Mouse (Mus musculus) lung, postnatal 0 days (tissue): ENCODE data around the gene Pcdh9. TPM values are rescaled to one million over a fixed set of nuclear protein-coding genes. Genes with fewer than 3 reads are reported as not detected.

Experiments used
- ATAC-seq: fragments of 200-750 bp; cut with Nextera tagmentation; 2 replicates; pipeline ENCODE4 v1.8.0; 2017; ENCODE audit warnings: moderate library complexity
- DNase-seq: peaks from one replicate; pipeline ENCODE4 v3.0.0-alpha.2; 2016; ENCODE audit warnings: low spot score
- H3K27ac ChIP-seq: fragments of 300-500 bp; sonication (generic); 2 replicates; pipeline ENCODE4 v1.5.1; 2014; ENCODE audit warnings: antibody characterized with exemption, mild to moderate bottlenecking, low read length, mixed read lengths
- H3K27me3 ChIP-seq: fragments of 300-500 bp; sonication (generic); replicated peaks from 2 replicates; pipeline ENCODE4 v1.6.1; 2014; ENCODE audit warnings: low read length, mixed read lengths; ENCODE audit not compliant: insufficient read depth
- H3K36me3 ChIP-seq: fragments of 300-500 bp; sonication (generic); 2 replicates; pipeline ENCODE4 v1.6.1; 2014; ENCODE audit warnings: low read length, mixed read lengths; ENCODE audit not compliant: insufficient read depth
- H3K4me1 ChIP-seq: fragments of 300-500 bp; sonication (generic); 2 replicates; pipeline ENCODE4 v1.6.1; 2014; ENCODE audit warnings: antibody characterized with exemption, low read depth, low read length, mixed read lengths; ENCODE audit not compliant: insufficient read depth
- H3K4me2 ChIP-seq: fragments of 300-500 bp; sonication (generic); replicated peaks from 2 replicates; pipeline ENCODE4 v1.6.1; 2014; ENCODE audit warnings: low read depth, mild to moderate bottlenecking, low read length, moderate library complexity, mixed read lengths
- H3K4me3 ChIP-seq: fragments of 300-500 bp; sonication (generic); 2 replicates; pipeline ENCODE4 v1.5.1; 2014; ENCODE audit warnings: low read depth, low read length
- H3K9ac ChIP-seq: fragments of 300-500 bp; sonication (generic); replicated peaks from 2 replicates; pipeline ENCODE4 v1.6.1; 2014; ENCODE audit warnings: low read depth, mild to moderate bottlenecking
- H3K9me3 ChIP-seq: fragments of 300-500 bp; sonication (generic); 2 replicates; pipeline ENCODE4 v1.6.1; 2016; ENCODE audit warnings: low read length, mixed read lengths
- CTCF ChIP-seq: IDR thresholded peaks from 2 replicates; pipeline ENCODE4 v1.5.1; 2016; ENCODE audit warnings: antibody characterized with exemption, mild to moderate bottlenecking
- EP300 ChIP-seq: IDR thresholded peaks from 2 replicates; pipeline ENCODE4 v1.6.1; 2016; ENCODE audit warnings: antibody characterized with exemption, mild to moderate bottlenecking, control low read depth
- WGBS: fragments of 180-500 bp; shearing (Covaris S2); extraction: QIAGEN DNeasy Blood & Tissue Kit; methylation state at CpG from one replicate; pipeline ENCODE4 v1.1.7; 2014; 5-methylcytosine and 5-hydroxymethylcytosine counted together
- polyA plus RNA-seq: library from polyadenylated mRNA; unstranded; fragments of >200 nt; fragmentation: Nextera tagmentation; extraction: Ambion mirVana; gene quantifications from 2 replicates; pipeline ENCODE4 v1.2.1, GENCODE M21; 2015

Gene Pcdh9
- polyA plus RNA-seq, 1 experiment from 2014 or later = 1.4 TPM

- Histone ChIP-seq H3K4me2 (no peak overlapping the region), H3K4me3 (no peak overlapping the region), H3K9me3 (no peaks in the 10 kb centered on the region), H3K9ac (no peak overlapping the region), H3K27me3 (no peaks in the 10 kb centered on the region), H3K36me3 (no peaks in the 10 kb centered on the region), H3K4me1 (no peaks in the 10 kb centered on the region), H3K27ac (no peak overlapping the region)
- DNase-seq (no peak), ATAC-seq (no peak)
- TF ChIP-seq EP300 (no peak), CTCF (no peak)
- WGBS = 53% methylated on average over 6 of the region's 6 CpGs
Measured at GRCm38 (mm10) chr14:93545575-93545974, 344.9 kb downstream of the Pcdh9 start.

GRCm38 (mm10) chr14:93543970-93544627 lies 346.4 kb downstream of the Pcdh9 start:
- no peak for ATAC-seq
- no peak overlapping the region for H3K27ac ChIP-seq
- no peak overlapping the region for H3K4me2 ChIP-seq
- no peaks in the 10 kb centered on the region for H3K36me3 ChIP-seq
- no peak overlapping the region for H3K4me3 ChIP-seq
- no peak for DNase-seq
- no peaks in the 10 kb centered on the region for H3K4me1 ChIP-seq
- H3K27me3 ChIP-seq = no peaks in the 10 kb centered on the region
- no peak for TF ChIP-seq EP300
- no peak for TF ChIP-seq CTCF
- H3K9ac ChIP-seq = no peak overlapping the region
- WGBS = 73% methylated on average over 11 of the region's 11 CpGs
- no peaks in the 10 kb centered on the region for H3K9me3 ChIP-seq

GRCm38 (mm10) chr14:93543561-93543960 lies 346.9 kb downstream of the Pcdh9 start:
- no peak overlapping the region for H3K4me2 ChIP-seq
- H3K27ac ChIP-seq = no peak overlapping the region
- H3K9me3 ChIP-seq = no peaks in the 10 kb centered on the region
- no peak overlapping the region for H3K9ac ChIP-seq
- no peak for TF ChIP-seq EP300
- TF ChIP-seq CTCF = no peak
- no peak for DNase-seq
- ATAC-seq = no peak
- no peaks in the 10 kb centered on the region for H3K36me3 ChIP-seq
- no peaks in the 10 kb centered on the region for H3K4me1 ChIP-seq
- no peak overlapping the region for H3K4me3 ChIP-seq
- WGBS = 77% methylated on average over 3 of the region's 3 CpGs
- H3K27me3 ChIP-seq = no peaks in the 10 kb centered on the region

- Histone ChIP-seq H3K27me3 (no peaks in the 10 kb centered on the region), H3K4me1 (no peaks in the 10 kb centered on the region), H3K9me3 (no peaks in the 10 kb centered on the region), H3K27ac (no peak overlapping the region), H3K4me2 (no peak overlapping the region), H3K9ac (no peak overlapping the region), H3K4me3 (no peak overlapping the region), H3K36me3 (no peaks in the 10 kb centered on the region)
- no peak for ATAC-seq
- TF ChIP-seq EP300 (no peak), CTCF (no peak)
- WGBS = 57% methylated on average over 4 of the region's 4 CpGs
- DNase-seq = no peak
Measured at GRCm38 (mm10) chr14:93534928-93535327, 355.6 kb downstream of the Pcdh9 start.

GRCm38 (mm10) chr14:93523430-93523829 lies 367.0 kb downstream of the Pcdh9 start:
- Histone ChIP-seq H3K27ac (no peak overlapping the region), H3K9ac (no peak overlapping the region), H3K36me3 (no peaks in the 10 kb centered on the region), H3K4me1 (no peaks in the 10 kb centered on the region), H3K4me2 (no peak overlapping the region), H3K9me3 (no peaks in the 10 kb centered on the region), H3K4me3 (no peak overlapping the region), H3K27me3 (no peaks in the 10 kb centered on the region)
- TF ChIP-seq EP300 (no peak), CTCF (no peak)
- WGBS = 51% methylated on average over 8 of the region's 8 CpGs
- DNase-seq (no peak), ATAC-seq (no peak)

GRCm38 (mm10) chr14:93520166-93520565 lies 370.3 kb downstream of the Pcdh9 start:
- no peak overlapping the region for H3K4me3 ChIP-seq
- no peak for TF ChIP-seq CTCF
- no peak overlapping the region for H3K27ac ChIP-seq
- no peaks in the 10 kb centered on the region for H3K27me3 ChIP-seq
- no peak overlapping the region for H3K9ac ChIP-seq
- 56% methylated on average over 5 of the region's 5 CpGs for WGBS
- H3K4me1 ChIP-seq = no peaks in the 10 kb centered on the region
- no peak overlapping the region for H3K4me2 ChIP-seq
- no peak for ATAC-seq
- no peaks in the 10 kb centered on the region for H3K36me3 ChIP-seq
- H3K9me3 ChIP-seq = no peaks in the 10 kb centered on the region
- DNase-seq = no peak

GRCm38 (mm10) chr14:93516679-93517078 lies 373.8 kb downstream of the Pcdh9 start:
- no peaks in the 10 kb centered on the region for H3K36me3 ChIP-seq
- no peaks in the 10 kb centered on the region for H3K27me3 ChIP-seq
- H3K4me2 ChIP-seq = no peak overlapping the region
- no peak overlapping the region for H3K9ac ChIP-seq
- no peak overlapping the region for H3K4me3 ChIP-seq
- no peaks in the 10 kb centered on the region for H3K4me1 ChIP-seq
- H3K9me3 ChIP-seq = no peaks in the 10 kb centered on the region
- DNase-seq (no peak), ATAC-seq (no peak)
- 59% methylated on average over 3 of the region's 3 CpGs for WGBS
- TF ChIP-seq CTCF (no peak), EP300 (no peak)
- H3K27ac ChIP-seq = no peak overlapping the region
